Mouse (Mus musculus) WW6 (cell line): ENCODE data around the gene Vstm2a.

Experiments used
- DNase-seq: peaks from one replicate; pipeline ENCODE4 v3.0.0-alpha.2; 2013; ENCODE audit warnings: low read depth, low spot score

The Vstm2a gene

GRCm38 (mm10) chr11:16257473-16257921, at the start of gene Vstm2a:
Gene Vstm2a, plus strand, starts transcription at chr11:16257724.
- peak; percentile 52 for DNase-seq

GRCm38 (mm10) chr11:16257011-16257410, 513 bp upstream of the Vstm2a start:
- DNase-seq, result no peak

DNA sequence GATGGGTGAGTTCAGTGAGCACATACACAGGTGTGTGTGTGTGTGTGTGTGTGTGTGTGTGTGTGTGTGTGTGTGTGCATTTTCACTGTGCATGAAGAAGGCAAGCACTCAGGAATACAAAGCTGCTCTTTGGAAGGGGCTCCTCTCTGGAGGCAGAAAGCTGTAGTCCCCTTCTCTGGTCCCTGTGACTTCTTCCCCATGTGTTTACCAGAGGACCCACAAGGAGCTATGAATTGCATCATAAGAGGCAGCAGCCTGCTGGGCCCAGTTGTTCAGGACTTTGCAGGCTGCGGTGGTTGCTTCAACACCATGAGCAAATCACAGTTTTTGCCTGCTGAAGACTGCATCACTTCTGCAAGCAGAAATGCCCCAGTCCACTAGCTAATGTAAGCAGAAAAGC, 776 bp downstream of the Vstm2a start:
- no peak for DNase-seq

DNA sequence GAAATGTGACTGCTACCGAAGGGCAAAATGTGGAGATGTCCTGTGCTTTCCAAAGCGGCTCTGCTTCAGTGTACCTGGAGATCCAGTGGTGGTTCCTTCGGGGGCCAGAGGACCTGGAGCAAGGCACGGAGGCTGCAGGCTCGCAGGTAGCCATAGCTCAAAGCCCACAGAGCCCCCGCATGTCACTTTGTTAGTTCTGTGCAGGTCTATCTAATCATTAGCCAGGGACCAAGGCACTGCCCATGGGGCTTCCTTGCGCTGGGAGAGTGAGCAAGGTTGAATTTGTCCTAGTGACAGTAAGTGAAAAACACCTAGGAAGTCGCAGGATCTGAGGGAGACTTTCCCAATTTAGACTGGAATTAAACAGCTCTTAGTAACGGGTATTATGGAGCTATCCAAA, 2.4 kb downstream of the Vstm2a start:
- DNase-seq, result no peak

GRCm38 (mm10) chr11:16260764-16261578, 3.4 kb downstream of the Vstm2a start:
- peak; percentile 78 for DNase-seq

DNA sequence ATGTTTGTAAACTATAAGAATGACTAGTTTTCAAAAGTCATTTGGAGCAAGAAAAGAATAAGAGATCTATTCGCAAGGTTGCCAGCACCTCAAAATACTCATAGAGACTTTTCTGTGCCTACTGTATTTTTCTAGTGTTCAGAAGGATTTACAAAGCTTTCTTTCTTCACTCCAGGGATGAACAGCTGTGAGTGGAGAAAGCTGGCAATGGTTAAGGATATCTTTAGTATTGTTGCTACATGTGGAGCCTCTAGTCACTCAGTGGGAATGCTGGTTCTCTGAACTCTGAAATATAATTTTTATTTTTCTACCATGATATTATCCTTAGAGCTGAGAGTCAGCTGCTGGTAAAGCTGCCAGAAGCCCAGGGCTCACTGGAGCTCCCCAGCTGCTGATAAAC, 10.9 kb downstream of the Vstm2a start:
- DNase-seq, result no peak

DNA sequence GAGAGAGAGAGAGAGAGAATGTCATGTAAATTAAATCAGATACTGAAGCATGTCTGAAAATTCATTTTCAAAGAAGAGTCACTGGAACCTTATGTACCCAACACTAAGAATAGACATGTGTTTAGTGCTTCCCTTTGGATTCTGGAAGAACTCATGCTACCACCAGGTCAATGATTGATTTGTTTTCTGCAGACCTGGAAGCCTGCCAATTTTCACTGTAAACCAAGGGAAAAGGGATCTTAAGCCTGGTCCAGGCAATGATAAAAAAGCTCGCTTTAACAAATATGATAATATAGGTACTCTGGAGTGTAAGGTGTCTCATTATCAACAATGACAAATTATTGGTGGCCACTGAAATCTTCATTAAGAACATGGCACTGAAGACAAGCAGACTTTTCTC, 32.9 kb downstream of the Vstm2a start:
- DNase-seq, result no peak

- DNase-seq, result no peak
These were observed 35.4 kb downstream of the Vstm2a start for GRCm38 (mm10) chr11:16292960-16293359.

DNA sequence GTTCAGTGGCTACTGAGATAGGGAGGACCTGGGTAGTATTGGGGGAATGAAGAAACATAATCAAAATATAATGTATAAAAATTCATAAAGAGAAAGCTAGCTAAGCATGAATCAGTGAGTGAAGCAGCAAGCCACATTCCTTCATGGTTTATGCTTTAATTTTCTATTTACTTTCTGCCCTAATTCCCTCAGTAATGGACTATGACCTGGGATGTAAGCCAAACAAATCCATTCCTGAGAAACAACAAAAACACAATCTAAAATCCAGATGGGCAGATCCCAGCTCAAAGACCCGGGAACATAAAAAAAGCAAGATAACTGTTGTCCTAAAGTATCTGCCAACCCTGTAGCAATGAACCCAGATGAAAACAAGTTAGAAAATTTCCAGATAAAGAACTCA, 39.0 kb downstream of the Vstm2a start:
- no peak for DNase-seq

DNA sequence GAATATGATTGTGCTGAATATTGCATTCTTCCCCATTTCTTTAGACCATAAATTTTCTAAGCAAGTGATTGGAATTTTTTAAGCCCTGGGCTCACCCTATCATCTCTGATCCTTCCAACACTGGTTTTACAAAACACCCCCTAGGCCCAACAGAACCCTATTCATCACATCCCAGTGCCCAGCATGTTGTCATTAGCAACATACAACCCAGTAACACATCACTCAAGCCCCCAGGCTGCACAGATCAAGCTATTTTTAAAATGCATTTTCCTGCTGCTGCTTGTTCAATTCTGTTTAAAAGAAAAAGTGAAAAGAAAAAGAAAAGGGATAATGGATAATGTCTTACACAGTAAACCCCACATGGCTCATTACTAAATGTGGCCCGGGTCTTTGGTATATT, 42.0 kb downstream of the Vstm2a start:
- DNase-seq, result no peak

- no peak for DNase-seq
These were observed 42.4 kb downstream of the Vstm2a start for GRCm38 (mm10) chr11:16299960-16300359.

DNA sequence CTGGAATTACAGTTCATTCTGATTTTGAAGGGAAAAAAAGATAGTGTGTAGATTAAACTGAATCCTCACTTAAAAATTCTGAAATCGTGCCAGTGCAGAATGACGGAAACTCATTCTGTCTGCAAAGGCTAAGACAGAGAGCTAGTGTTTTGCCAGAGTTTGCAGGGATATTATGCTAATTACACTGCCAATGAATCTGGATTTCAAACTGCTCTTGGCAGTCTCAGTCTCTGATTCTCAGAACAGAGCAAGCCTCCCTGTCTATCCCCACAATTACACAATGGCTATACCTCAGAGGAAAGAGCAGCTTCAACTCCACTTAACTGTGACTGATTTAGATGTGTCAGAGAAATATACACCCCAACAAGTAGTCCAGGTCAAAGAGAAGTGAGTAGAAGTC, 43.2 kb downstream of the Vstm2a start:
- DNase-seq, result no peak

DNA sequence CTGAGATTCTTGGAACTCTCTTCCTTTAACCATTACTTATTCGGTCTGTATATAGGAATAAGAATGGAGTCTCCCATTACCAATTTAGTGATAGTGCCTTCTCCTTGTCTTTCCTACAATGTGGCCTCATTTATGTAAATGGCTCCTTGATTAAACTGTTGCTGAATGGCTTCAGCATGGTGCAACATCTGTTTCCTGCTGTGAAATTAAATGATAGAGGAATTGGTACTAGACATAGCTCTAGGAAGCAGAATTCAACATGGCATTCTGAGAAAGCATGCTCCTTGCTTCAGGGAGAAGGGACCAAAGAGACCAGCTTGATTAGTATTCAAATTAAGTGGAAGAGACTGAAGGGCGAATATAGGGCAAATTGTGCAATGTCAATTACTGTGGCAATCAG, 57.6 kb downstream of the Vstm2a start:
- no peak for DNase-seq

DNA sequence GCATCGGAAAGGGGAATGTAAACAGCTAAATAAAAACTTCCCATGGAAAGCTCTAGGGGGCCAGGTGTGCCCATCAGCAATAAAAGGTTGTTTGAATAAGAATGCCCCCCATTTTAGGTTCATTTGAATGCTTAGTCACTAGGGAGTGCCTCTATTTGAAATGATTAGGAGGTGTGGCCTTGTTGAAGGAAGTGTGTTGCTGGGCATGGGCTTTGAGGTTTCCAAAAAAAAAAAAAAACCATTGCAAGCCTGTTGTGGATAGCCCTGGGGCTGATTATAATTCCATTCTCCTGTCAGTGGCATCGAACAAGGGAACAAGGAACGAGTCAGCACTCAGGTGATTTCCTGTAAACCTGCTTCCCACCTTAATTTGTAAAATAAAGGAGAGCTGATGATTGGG, 87.7 kb downstream of the Vstm2a start:
- peak; percentile 65 for DNase-seq

DNA sequence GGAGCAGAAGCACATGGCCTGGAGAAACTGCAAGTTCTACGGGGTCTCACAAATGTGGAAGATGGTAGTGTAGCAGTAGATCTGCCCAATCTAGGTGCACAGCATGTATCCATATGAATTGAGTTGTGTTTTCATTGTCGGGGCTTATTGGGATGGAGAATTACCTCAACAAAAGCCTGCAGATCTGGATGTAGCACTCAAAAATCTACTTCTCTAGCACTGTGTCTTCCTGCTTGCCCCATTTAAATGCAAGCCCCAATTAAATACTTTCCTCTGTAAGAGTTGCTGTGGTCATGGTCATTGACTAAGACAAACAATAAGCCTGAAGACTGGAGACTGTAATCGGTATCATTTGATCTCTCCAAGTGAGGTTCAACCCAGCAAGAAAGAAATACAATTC, 88.2 kb downstream of the Vstm2a start:
- no peak for DNase-seq

- DNase-seq, result no peak
These were observed 94.4 kb downstream of the Vstm2a start for GRCm38 (mm10) chr11:16351915-16352314.

- no peak for DNase-seq
These were observed 96.8 kb downstream of the Vstm2a start for GRCm38 (mm10) chr11:16354356-16354755.

DNA sequence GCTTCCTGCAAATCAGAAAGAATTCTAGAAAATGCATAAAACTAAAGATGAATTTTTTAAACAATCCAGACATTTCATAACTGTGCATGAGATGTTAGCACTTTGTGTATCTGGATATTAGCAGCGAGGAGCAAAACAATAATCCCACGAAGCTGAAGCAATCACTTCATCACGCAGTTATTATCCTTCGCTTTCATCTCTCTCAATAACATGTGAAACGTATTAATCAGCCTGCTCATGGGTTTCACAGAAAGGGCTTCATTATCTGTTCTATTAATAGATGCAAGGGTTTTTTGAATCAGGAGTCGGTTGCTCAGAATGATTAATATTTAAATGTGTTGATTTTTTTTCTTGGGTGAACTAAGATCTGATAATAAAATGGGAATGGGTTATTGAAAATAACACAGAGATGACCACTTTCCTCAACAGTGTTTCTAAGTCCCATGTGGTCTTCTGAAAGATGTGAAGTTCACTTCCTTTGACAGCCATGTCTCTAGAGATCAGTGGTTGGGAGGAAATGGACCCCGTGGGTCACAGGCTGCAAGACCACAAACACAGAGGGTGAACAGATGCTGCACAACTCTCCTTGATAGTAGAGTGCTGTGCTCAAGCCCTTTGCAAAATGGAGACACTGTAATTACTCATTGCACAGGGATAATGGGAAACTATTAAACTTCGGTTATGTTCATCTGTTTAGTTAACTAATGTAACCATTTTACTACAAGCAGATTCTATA, 109.5 kb downstream of the Vstm2a start:
- DNase-seq, result no peak

DNA sequence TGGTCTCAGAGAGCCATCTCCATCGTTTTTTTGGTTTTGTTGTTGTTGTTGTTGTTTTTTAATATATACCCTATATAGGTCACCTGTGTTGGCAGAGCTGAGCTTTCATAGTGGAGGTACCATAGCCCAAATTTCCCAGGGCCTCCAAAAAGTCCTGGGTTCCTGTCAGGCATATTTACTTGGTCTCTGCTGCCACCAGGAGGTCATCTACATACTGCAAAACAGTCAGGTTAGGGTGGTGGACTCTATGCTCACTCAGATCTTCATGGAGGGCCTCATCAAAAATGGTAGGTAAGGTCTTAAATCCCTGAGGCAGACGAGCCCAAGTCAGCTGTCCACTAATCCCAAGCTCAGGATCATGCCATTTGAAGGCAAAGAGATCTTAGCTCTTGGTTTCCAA, 146.1 kb downstream of the Vstm2a start:
- DNase-seq, result no peak

GRCm38 (mm10) chr11:16411736-16412135, 154.2 kb downstream of the Vstm2a start:
- DNase-seq, result no peak

DNA sequence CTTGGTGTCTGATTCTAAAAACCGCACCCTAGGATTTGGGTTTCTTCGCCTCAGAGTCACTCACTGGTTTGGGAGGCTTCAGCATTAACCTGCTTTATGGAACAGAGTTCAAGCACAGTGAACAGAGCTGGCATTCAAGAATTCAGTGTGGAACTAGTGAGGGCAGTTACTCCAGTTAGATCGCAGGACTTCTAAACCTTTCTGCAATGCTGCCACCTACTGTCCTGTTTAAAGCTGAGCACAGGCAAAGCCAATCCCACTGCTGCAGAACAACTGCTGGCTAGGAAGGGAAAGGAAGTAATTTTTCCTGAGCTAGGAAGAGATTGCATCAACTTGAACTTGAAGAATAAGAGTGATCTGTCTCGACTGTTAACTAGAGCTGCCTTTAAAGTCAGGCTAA, 155.1 kb downstream of the Vstm2a start:
- DNase-seq, result peak; percentile 34

DNA sequence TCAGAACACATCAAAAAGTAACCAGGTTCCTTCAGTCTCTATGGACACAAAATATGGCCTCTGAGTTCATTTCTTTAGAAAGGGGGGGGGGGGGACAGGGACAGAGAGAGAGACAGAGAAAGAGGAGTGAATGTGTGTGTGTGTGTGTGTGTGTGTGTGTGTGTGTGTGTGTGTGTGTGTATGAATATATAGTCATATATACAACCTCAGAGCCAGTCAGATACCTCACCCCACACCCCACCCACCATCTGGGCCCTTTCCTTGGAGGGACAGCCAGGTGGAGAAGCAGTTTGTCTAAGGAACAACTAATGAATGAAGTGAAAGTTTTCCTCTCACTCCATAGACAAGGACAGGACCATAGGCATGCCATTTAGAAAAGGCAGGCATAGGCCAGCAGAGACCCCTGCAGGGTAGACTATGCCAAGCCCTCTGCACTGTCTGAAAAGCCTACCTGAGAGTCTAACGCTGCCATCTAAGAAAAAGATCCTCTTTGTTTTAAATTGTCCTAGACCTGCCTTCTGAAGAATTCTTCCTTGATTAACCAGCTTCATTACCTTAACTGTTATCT, 155.6 kb downstream of the Vstm2a start:
- DNase-seq, result no peak
